Mouse (Mus musculus) neutrophil, adult 65 days (primary cell): ENCODE data around the gene Zfp704. TPM values are rescaled to one million over a fixed set of nuclear protein-coding genes. Genes with fewer than 3 reads are reported as not detected.

Experiments used
- total RNA-seq: library from RNA; stranded (reverse); gene quantifications from 2 replicates; pipeline ENCODE4 v1.2.4, GENCODE M21; 2023

The Zfp704 gene
- 3.9 and 6.3 TPM in 2 replicates for total RNA-seq

GRCm38 (mm10) chr3:9609581-9610341 lies at the start of gene Zfp704:
Zfp704 (minus strand) TSS chr3:9610085.

